Mouse (Mus musculus): ENCODE measurements around the gene Rex2.
"Not testable (repeated sequence)": the region's sequence is repeated elsewhere in the genome, so short reads cannot be mapped to it uniquely, and the experiment has no call there.

- TF ChIP-seq CTCF (IDR thresholded peaks at IDR 0.05; ENCODE audit: low read depth, low read length); POLR2A (IDR thresholded peaks at IDR 0.05; ENCODE audit: insufficient read depth, low read length): not testable (repeated sequence)
These were observed 44.7 kb downstream of the Rex2 start for GRCm38 (mm10) chr4:147066380-147066779.
